Mouse (Mus musculus): ENCODE results near the gene Lrrc57. TPM values are rescaled to one million over a fixed set of nuclear protein-coding genes. Genes with fewer than 3 reads are reported as not detected.

Lrrc57 gene
- polyA plus RNA-seq, 1 experiment = 2.1 TPM

- H3K9me3 ChIP-seq = no peaks in the 10 kb centered on the region
- peaks cover 5% of the 10 kb centered on the region for H3K27me3 ChIP-seq (replicated peaks)
- TF ChIP-seq FLI1 (IDR thresholded peaks at IDR 0.05; ENCODE audit: low read length) = no peak
- no peak for TF ChIP-seq GATA1 (IDR thresholded peaks at IDR 0.05; ENCODE audit: borderline replicate concordance, low read length)
- no peaks in the 10 kb centered on the region for H3K36me3 ChIP-seq (replicated peaks; ENCODE audit: low read length)
- H3K4me1 ChIP-seq = no peaks in the 10 kb centered on the region
- H3K4me3 ChIP-seq (replicated peaks) = no peak overlapping the region
Observed at GRCm38 (mm10) chr2:120640835-120641234, 31.5 kb upstream of the Lrrc57 start.

- Histone ChIP-seq H3K9me3 (no peaks in the 10 kb centered on the region), H3K4me1 (peaks cover 46% of the 10 kb centered on the region), H3K27me3 (replicated peaks) (peaks cover 18% of the 10 kb centered on the region), H3K36me3 (replicated peaks; ENCODE audit: low read length) (no peaks in the 10 kb centered on the region), H3K4me3 (replicated peaks) (peak overlapping the region; percentile 68)
- TF ChIP-seq GATA1 (IDR thresholded peaks at IDR 0.05; ENCODE audit: borderline replicate concordance, low read length) = no peak
- TF ChIP-seq FLI1 (IDR thresholded peaks at IDR 0.05; ENCODE audit: low read length) = no peak
Observed at GRCm38 (mm10) chr2:120631957-120632356, 22.6 kb upstream of the Lrrc57 start.

DNA sequence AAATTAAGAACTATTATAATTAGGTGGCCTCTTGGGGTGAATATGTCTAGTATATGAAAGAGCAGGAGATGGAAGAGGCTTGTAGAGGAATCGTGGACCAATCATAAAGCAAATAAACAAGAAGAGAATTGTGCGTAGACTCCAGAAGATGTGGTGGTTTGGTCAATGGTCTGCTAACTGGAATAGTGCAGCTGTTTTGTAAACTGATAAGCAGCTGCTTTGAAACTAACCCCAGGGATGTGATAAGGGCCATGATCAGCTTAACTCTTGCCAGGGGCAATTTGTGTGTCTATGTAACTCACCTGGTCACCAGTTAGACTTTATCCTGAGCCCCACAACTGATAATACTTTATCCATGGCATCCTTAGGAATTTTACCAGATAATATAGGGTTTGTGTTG is 22.2 kb upstream of the Lrrc57 start:
- peaks cover 47% of the 10 kb centered on the region for H3K4me1 ChIP-seq
- no peaks in the 10 kb centered on the region for H3K9me3 ChIP-seq
- H3K4me3 ChIP-seq (replicated peaks) = no peak overlapping the region
- peaks cover 18% of the 10 kb centered on the region for H3K27me3 ChIP-seq (replicated peaks)
- TF ChIP-seq GATA1 (IDR thresholded peaks at IDR 0.05; ENCODE audit: borderline replicate concordance, low read length) = no peak; the same call in 2 of the 3 replicates
- no peak for TF ChIP-seq FLI1 (IDR thresholded peaks at IDR 0.05; ENCODE audit: low read length)
- no peaks in the 10 kb centered on the region for H3K36me3 ChIP-seq (replicated peaks; ENCODE audit: low read length)

GRCm38 (mm10) chr2:120630655-120631054 is 21.3 kb upstream of the Lrrc57 start:
- Histone ChIP-seq H3K27me3 (replicated peaks) (peaks cover 18% of the 10 kb centered on the region), H3K4me3 (replicated peaks) (no peak overlapping the region), H3K9me3 (no peaks in the 10 kb centered on the region), H3K36me3 (replicated peaks; ENCODE audit: low read length) (no peaks in the 10 kb centered on the region), H3K4me1 (peaks cover 56% of the 10 kb centered on the region)
- no peak for TF ChIP-seq GATA1 (IDR thresholded peaks at IDR 0.05; ENCODE audit: borderline replicate concordance, low read length)
- TF ChIP-seq FLI1 (IDR thresholded peaks at IDR 0.05; ENCODE audit: low read length) = no peak

DNA sequence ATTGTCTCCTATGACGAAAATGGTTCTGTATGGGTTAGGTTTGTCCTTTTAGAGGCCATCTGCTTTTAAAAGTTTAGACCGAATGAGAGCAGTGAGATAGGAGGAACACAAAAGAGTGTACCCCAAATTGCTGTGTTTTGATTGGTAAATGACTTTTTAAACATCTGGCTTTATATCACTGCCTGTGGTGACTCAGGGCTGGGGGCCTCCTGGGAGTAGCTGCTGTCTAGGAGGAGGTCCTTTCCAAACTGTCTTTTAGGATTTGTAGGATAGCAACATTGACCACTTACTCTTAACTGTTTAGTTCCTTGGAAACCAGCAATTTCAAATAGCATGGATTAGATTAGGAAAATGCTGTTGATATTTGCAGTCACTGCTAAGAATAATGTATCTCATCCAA is 20.9 kb upstream of the Lrrc57 start:
- Histone ChIP-seq H3K4me1 (peaks cover 58% of the 10 kb centered on the region), H3K9me3 (no peaks in the 10 kb centered on the region), H3K36me3 (replicated peaks; ENCODE audit: low read length) (no peaks in the 10 kb centered on the region), H3K4me3 (replicated peaks) (no peak overlapping the region), H3K27me3 (replicated peaks) (peaks cover 18% of the 10 kb centered on the region)
- TF ChIP-seq FLI1 (IDR thresholded peaks at IDR 0.05; ENCODE audit: low read length) (no peak), GATA1 (IDR thresholded peaks at IDR 0.05; ENCODE audit: borderline replicate concordance, low read length) (no peak)

- TF ChIP-seq FLI1 (IDR thresholded peaks at IDR 0.05; ENCODE audit: low read length) (no peak), GATA1 (IDR thresholded peaks at IDR 0.05; ENCODE audit: borderline replicate concordance, low read length) (no peak)
- Histone ChIP-seq H3K4me1 (peaks cover 58% of the 10 kb centered on the region), H3K36me3 (replicated peaks; ENCODE audit: low read length) (no peaks in the 10 kb centered on the region), H3K9me3 (no peaks in the 10 kb centered on the region), H3K27me3 (replicated peaks) (peaks cover 14% of the 10 kb centered on the region), H3K4me3 (replicated peaks) (peak within 1 kb of the TSS; percentile 92)
Observed at GRCm38 (mm10) chr2:120628886-120629735, 19.8 kb upstream of the Lrrc57 start, which contains the start of gene Stard9. TSS of gene Stard9 (plus strand) at chr2:120629121.

GRCm38 (mm10) chr2:120628076-120628865 is 19.0 kb upstream of the Lrrc57 start:
- Histone ChIP-seq H3K4me3 (replicated peaks) (peak overlapping the region; percentile 92), H3K27me3 (replicated peaks) (peaks cover 14% of the 10 kb centered on the region), H3K36me3 (replicated peaks; ENCODE audit: low read length) (no peaks in the 10 kb centered on the region), H3K9me3 (no peaks in the 10 kb centered on the region), H3K4me1 (peaks cover 58% of the 10 kb centered on the region)
- TF ChIP-seq FLI1 (IDR thresholded peaks at IDR 0.05; ENCODE audit: low read length) (no peak), GATA1 (IDR thresholded peaks at IDR 0.05; ENCODE audit: borderline replicate concordance, low read length) (no peak)

DNA sequence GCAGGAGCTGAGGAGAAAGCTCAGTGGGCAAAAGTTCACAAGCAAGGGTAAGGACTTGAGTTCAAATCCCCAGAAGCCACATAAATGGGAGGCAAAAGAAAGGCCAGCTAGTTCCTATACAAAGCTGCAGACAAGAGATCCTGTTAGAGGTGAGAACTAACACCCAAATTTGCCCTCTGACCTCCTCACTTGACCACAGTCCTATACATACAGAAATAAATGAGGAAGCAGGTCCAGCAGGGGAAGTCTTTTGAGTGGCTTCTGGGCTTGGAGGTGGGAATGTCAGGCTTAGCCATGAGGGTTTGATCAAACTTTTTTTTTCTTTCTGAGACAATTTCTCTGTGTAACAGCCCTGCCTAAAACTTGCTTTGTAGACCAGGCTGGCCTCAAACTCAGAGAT is 13.6 kb upstream of the Lrrc57 start:
- Histone ChIP-seq H3K27me3 (replicated peaks) (no peaks in the 10 kb centered on the region), H3K4me3 (replicated peaks) (no peak overlapping the region), H3K36me3 (replicated peaks; ENCODE audit: low read length) (peaks cover 28% of the 10 kb centered on the region), H3K4me1 (peaks cover 24% of the 10 kb centered on the region), H3K9me3 (no peaks in the 10 kb centered on the region)
- TF ChIP-seq GATA1 (IDR thresholded peaks at IDR 0.05; ENCODE audit: borderline replicate concordance, low read length) (no peak), FLI1 (IDR thresholded peaks at IDR 0.05; ENCODE audit: low read length) (no peak)

DNA sequence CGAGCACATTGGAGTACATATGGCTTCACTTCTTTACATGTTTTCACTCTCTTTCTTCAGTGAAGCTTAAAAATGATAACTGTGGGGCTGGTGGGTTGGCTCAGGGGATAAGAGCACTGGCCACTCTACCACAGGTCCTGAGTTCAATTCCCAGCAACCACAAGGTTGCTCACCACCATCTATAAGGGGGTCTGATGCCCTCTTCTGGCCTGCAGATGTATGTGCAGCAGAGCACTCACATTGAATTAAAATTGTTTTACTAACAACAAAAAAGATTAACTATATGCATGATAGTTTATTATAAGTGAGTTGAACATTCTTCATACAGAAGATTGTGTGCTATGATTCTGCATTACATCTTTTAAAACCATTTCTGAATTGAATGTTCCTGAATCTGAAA is 10.2 kb upstream of the Lrrc57 start:
- Histone ChIP-seq H3K4me3 (replicated peaks) (no peak overlapping the region), H3K36me3 (replicated peaks; ENCODE audit: low read length) (peaks cover 58% of the 10 kb centered on the region), H3K9me3 (no peaks in the 10 kb centered on the region), H3K27me3 (replicated peaks) (no peaks in the 10 kb centered on the region), H3K4me1 (peaks cover 9% of the 10 kb centered on the region; the same call in 1 of the 2 replicates)
- no peak for TF ChIP-seq FLI1 (IDR thresholded peaks at IDR 0.05; ENCODE audit: low read length)
- TF ChIP-seq GATA1 (IDR thresholded peaks at IDR 0.05; ENCODE audit: borderline replicate concordance, low read length) = no peak

Measured in megakaryocyte, embryonic 14.5 days (primary cell).